Mouse (Mus musculus): Measurements from ENCODE around the gene Espn. TPM values are rescaled to one million over a fixed set of nuclear protein-coding genes. Genes with fewer than 3 reads are reported as not detected.

Gene Espn
- polyA plus RNA-seq, 1 experiment from 2014 or later: 0.40 TPM

DNA sequence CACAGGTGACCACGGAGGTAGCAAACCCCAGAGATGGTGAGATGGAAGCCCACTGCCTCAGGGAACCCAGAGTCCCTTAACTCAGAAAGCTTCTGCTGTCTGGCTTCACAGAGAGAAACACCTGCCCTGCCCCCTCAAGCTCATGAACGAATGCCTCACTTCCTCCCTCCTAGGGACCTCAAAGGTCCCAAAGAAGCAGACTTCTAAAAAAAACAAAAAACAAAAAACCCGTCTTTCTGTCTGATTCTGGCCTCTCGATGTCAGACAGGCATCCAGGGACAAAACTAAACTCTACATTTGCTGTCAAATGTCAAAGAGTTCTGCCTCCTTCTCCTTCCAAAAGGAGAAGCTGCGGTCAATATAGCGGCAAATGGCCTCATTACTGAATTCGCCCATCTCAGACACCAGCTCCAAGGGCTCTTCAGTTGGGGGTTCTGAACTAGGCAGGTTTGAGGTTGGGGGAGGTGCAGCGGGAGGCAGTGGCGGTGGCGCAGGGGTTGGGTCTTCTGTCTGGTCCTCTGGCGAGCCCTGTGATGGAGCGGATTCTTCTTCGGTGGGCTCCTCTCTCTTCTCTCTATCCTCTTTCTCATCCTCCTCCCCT is 27.7 kb downstream of the Espn start:
- Histone ChIP-seq H3K4me3 (replicated peaks; ENCODE audit: low read length) (no peak overlapping the region), H3K4me1 (replicated peaks; ENCODE audit: control insufficient read depth, insufficient read depth, low read length) (peaks cover 17% of the 10 kb centered on the region)
- WGBS: 12% methylated on average over 13 of the region's 13 CpGs

DNA sequence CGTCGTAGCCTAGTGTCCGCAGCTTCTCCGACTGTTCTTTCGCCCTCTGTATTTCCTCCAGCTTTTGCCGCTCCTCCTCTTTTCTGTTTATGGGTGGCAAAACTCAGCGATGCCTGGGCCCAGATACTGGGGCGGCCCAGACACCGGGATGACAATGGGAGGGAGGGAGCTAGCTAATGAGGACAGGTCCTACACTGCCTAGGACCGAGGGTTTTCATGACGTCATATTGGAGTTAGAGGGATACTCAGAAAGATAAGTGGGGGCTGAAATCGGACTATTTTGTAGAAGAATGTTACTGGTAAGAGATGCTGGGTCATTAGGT is 31.0 kb downstream of the Espn start:
- ATAC-seq (ENCODE audit: low FRiP score) (no peak), DNase-seq (ENCODE audit: low spot score) (no peak)
- H3K9ac ChIP-seq: no peak overlapping the region
- peaks cover 10% of the 10 kb centered on the region for H3K4me1 ChIP-seq (replicated peaks; ENCODE audit: control insufficient read depth, insufficient read depth, low read length)
- H3K27ac ChIP-seq: no peak overlapping the region
- no peaks in the 10 kb centered on the region for H3K36me3 ChIP-seq (replicated peaks; ENCODE audit: control insufficient read depth, insufficient read depth)
- H3K4me3 ChIP-seq (replicated peaks; ENCODE audit: low read length): no peak overlapping the region
- H3K9me3 ChIP-seq (ENCODE audit: control insufficient read depth, low read length): no peaks in the 10 kb centered on the region
- peak overlapping the region; percentile 3; the same call in 1 of the 2 replicates for H3K4me2 ChIP-seq (replicated peaks)
- WGBS: under 1% methylated on average over 12 of the region's 12 CpGs
- H3K27me3 ChIP-seq (ENCODE audit: control insufficient read depth, insufficient read depth, low read length): peaks cover 99% of the 10 kb centered on the region

More for the DNA sequence above, 27.7 kb downstream of the Espn start:
- no peak overlapping the region for H3K27ac ChIP-seq
- no peak for DNase-seq (ENCODE audit: low spot score)
- ATAC-seq (ENCODE audit: low FRiP score): no peak
- H3K9me3 ChIP-seq (ENCODE audit: control insufficient read depth, low read length): no peaks in the 10 kb centered on the region
- peaks cover 99% of the 10 kb centered on the region for H3K27me3 ChIP-seq (ENCODE audit: control insufficient read depth, insufficient read depth, low read length)
- no peak overlapping the region for H3K4me2 ChIP-seq (replicated peaks)
- H3K36me3 ChIP-seq (replicated peaks; ENCODE audit: control insufficient read depth, insufficient read depth): no peaks in the 10 kb centered on the region
- H3K9ac ChIP-seq: no peak overlapping the region

DNA sequence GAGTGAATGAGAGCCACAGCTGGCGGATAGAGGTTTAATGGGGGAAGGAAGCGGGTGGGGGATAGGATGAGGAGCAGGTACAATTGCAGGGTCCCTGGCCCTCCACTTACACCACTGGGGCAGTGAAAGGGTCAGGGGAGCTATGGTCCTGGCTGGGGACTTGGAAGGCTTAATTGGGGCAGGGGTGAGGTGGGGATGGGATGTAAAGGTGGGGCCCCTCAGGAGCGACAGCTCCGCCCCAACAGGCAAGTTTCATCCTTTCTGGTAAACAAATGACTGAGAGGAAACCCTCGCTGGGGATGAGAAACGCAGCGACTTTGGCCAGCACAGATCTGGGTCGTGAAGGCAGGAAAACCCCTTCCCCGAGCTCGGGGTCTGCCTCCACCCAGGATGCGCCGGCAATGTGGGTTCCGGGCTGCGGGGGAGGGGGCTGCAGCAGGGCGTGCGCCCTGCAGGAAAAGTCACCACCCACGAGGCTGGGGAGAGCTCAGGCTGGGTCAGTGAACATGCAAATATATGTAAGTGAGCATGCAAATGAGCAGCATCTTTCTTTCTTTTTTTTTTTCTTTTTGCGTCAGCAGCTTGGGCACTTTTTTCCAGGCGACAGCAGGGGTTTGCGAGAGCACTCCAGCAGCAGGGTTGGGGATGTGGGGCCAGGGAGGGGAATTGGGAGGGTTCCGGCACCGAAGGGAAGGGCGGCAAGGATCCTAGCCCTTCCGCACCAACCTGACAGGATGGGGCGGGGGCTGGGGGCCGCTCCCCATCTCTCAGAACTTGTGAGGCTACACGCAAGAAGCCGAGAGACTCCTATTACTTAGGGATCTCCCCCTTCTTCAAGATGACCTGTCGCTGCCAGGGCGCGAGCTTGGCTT is 31.6 kb downstream of the Espn start:
- Histone ChIP-seq H3K4me1 (replicated peaks; ENCODE audit: control insufficient read depth, insufficient read depth, low read length) (peaks cover 4% of the 10 kb centered on the region; the same call in 1 of the 2 replicates), H3K36me3 (replicated peaks; ENCODE audit: control insufficient read depth, insufficient read depth) (no peaks in the 10 kb centered on the region), H3K4me2 (replicated peaks) (peak overlapping the region; percentile 3; the same call in 1 of the 2 replicates), H3K9me3 (ENCODE audit: control insufficient read depth, low read length) (no peaks in the 10 kb centered on the region), H3K9ac (no peak overlapping the region), H3K27me3 (ENCODE audit: control insufficient read depth, insufficient read depth, low read length) (peaks cover 99% of the 10 kb centered on the region), H3K4me3 (replicated peaks; ENCODE audit: low read length) (no peak overlapping the region), H3K27ac (no peak overlapping the region)
- DNase-seq (ENCODE audit: low spot score) (no peak), ATAC-seq (ENCODE audit: low FRiP score) (no peak)
- WGBS: under 1% methylated on average over 31 of the region's 31 CpGs

DNA sequence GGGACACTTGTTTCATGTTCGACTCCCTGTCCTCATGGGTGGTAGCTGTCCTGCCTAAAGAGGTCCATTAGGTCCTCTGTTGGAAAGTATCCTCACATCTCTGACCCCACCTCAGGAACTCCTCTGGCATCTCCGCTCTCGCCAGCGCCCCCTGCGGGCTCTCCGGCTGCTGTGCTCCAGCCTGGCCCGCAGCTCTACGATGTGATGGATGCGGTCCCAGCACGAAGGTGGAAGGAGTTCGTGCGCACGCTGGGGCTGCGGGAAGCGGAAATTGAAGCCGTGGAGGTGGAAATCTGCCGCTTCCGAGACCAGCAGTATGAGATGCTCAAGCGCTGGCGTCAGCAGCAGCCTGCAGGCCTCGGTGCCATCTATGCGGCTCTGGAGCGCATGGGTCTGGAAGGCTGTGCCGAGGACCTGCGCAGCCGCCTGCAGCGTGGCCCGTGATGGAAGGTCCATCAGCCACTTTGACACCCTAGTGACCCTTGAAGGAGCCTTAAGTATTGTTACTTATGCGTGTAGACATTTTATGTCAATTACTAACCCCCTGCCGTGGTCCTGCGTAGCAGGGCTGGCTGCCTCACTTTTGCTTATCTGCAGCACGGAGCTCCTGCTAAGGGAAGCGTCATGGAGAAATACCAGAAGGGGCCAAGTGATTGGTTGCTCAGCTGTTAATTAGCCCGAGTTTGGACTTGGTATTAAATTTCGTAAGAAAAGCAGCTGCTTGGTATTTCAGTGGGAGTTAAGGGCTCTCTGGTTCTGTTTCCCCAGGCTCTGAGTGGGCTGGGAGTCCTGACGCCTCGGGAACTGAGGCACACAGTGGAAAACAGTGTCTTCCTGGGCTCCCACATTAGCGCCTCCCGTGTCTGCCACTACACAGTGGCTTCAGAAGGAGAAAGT is 32.5 kb downstream of the Espn start:
- Histone ChIP-seq H3K4me3 (replicated peaks; ENCODE audit: low read length) (no peak overlapping the region), H3K9ac (no peak overlapping the region), H3K9me3 (ENCODE audit: control insufficient read depth, low read length) (no peaks in the 10 kb centered on the region), H3K4me1 (replicated peaks; ENCODE audit: control insufficient read depth, insufficient read depth, low read length) (peaks cover 4% of the 10 kb centered on the region; the same call in 1 of the 2 replicates), H3K4me2 (replicated peaks) (peak overlapping the region; percentile 17), H3K27ac (no peak overlapping the region), H3K27me3 (ENCODE audit: control insufficient read depth, insufficient read depth, low read length) (peaks cover 99% of the 10 kb centered on the region), H3K36me3 (replicated peaks; ENCODE audit: control insufficient read depth, insufficient read depth) (no peaks in the 10 kb centered on the region)
- WGBS: 3% methylated on average over 39 of the region's 39 CpGs
- DNase-seq (ENCODE audit: low spot score): peak; percentile 67
- no peak for ATAC-seq (ENCODE audit: low FRiP score)

DNA sequence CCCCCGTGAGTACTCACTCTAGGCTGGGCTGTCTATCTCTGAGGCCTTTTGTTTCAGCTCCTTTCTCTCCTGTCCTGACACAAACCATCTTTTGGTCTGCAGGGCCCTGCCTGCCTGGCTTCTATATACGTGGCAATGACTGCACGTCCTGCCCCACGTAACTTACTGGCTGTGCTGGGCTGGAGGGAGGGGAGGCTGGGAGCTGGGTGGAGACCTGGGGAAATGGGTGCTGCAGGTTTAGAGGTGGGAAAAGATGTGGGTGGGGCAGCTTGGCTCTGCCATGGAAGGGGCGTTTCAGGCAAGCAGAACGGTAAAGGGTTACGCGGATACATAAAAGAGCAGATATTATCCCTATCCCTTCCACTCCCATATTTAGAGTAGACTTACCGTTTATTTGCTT is 34.6 kb downstream of the Espn start:
- Histone ChIP-seq H3K4me2 (replicated peaks) (no peak overlapping the region), H3K36me3 (replicated peaks; ENCODE audit: control insufficient read depth, insufficient read depth) (0 out of 2 replicates have a peak, but pooled peaks cover 3% of the 10 kb centered on the region), H3K9me3 (ENCODE audit: control insufficient read depth, low read length) (no peaks in the 10 kb centered on the region), H3K9ac (no peak overlapping the region), H3K4me3 (replicated peaks; ENCODE audit: low read length) (no peak overlapping the region), H3K4me1 (replicated peaks; ENCODE audit: control insufficient read depth, insufficient read depth, low read length) (peaks cover 4% of the 10 kb centered on the region; the same call in 1 of the 2 replicates), H3K27me3 (ENCODE audit: control insufficient read depth, insufficient read depth, low read length) (peaks cover 87% of the 10 kb centered on the region), H3K27ac (no peak overlapping the region)
- 69% methylated on average over 9 of the region's 9 CpGs for WGBS
- ATAC-seq (ENCODE audit: low FRiP score) (no peak), DNase-seq (ENCODE audit: low spot score) (no peak)

DNA sequence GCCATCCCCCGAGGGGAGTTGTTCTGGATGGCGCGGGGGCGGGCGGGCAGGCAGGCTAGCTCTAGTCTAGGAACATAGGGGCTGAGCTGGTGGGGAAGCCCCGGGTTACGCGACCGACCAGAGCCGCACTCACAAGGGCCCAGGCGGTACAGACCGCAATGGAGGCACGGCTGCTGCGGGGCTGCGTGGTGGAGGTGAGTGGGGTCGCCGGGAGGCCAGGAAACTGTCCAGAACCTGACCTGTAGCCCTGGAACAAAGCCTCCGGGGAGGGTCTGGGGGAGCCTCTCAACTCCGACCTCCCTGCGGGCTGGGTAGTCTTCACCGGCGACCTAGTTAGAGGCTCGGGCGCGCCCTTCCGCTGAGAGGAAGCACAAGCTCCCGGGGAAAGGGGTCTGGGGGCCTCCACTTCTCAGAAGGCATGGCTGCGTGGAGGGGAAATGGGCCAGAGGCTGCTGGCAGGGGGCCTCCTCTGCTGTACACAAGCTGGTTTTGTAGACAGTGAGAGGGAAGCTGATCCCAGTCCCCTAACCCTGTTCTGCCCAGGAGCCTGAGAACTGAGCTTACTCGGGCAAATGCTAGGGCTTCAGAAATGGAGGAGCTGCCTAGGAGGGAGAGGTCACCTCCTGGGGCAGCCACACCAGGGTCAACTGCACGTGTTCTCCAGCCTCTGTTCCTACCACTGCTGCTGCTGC is 36.1 kb downstream of the Espn start, which contains the start of gene Tnfrsf25:
TSS of gene Tnfrsf25 (plus strand) at position 14 of the 692 bp plus-strand sequence.
- Histone ChIP-seq H3K4me1 (replicated peaks; ENCODE audit: control insufficient read depth, insufficient read depth, low read length) (peaks cover 2% of the 10 kb centered on the region; the same call in 1 of the 2 replicates), H3K4me2 (replicated peaks) (peak within 1 kb of the TSS; percentile 15; the same call in 1 of the 2 replicates), H3K9me3 (ENCODE audit: control insufficient read depth, low read length) (no peaks in the 10 kb centered on the region), H3K4me3 (replicated peaks; ENCODE audit: low read length) (no peak within 1 kb of the TSS), H3K36me3 (replicated peaks; ENCODE audit: control insufficient read depth, insufficient read depth) (peaks cover 15% of the 10 kb centered on the region), H3K27ac (no peak within 1 kb of the TSS), H3K27me3 (ENCODE audit: control insufficient read depth, insufficient read depth, low read length) (peaks cover 73% of the 10 kb centered on the region), H3K9ac (peak within 1 kb of the TSS; percentile 20; the same call in 1 of the 2 replicates)
- ATAC-seq (ENCODE audit: low FRiP score) (no peak), DNase-seq (ENCODE audit: low spot score) (no peak)
- WGBS: 2% methylated on average over 29 of the region's 30 CpGs

DNA sequence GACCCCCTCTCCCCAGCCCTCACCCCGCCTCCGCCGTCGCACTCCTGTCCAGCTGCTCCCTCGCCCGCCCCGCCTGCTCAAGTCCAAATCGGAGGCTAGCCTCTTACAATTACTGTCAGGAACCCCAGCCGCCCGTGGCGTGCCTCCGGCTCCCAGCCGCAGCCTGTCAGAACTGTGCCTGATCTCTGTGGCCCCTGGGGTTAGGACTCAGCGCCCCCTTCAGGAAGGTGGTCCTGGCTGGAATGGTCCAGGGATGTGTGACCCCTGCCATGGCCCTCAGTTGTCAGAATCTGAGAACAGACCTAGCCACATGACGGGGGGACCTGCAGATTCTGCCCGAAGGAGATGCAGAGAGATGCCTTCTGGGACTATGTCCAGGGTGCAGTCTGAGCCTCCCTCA is 38.1 kb downstream of the Espn start:
- Histone ChIP-seq H3K27me3 (ENCODE audit: control insufficient read depth, insufficient read depth, low read length) (peaks cover 54% of the 10 kb centered on the region), H3K4me3 (replicated peaks; ENCODE audit: low read length) (no peak overlapping the region), H3K36me3 (replicated peaks; ENCODE audit: control insufficient read depth, insufficient read depth) (peaks cover 23% of the 10 kb centered on the region), H3K9ac (no peak overlapping the region), H3K9me3 (ENCODE audit: control insufficient read depth, low read length) (no peaks in the 10 kb centered on the region), H3K27ac (no peak overlapping the region), H3K4me1 (replicated peaks; ENCODE audit: control insufficient read depth, insufficient read depth, low read length) (peaks cover under 1% of the 10 kb centered on the region; the same call in 1 of the 2 replicates), H3K4me2 (replicated peaks) (no peak overlapping the region)
- WGBS: 53% methylated on average over 16 of the region's 16 CpGs
- no peak for ATAC-seq (ENCODE audit: low FRiP score)
- no peak for DNase-seq (ENCODE audit: low spot score)

DNA sequence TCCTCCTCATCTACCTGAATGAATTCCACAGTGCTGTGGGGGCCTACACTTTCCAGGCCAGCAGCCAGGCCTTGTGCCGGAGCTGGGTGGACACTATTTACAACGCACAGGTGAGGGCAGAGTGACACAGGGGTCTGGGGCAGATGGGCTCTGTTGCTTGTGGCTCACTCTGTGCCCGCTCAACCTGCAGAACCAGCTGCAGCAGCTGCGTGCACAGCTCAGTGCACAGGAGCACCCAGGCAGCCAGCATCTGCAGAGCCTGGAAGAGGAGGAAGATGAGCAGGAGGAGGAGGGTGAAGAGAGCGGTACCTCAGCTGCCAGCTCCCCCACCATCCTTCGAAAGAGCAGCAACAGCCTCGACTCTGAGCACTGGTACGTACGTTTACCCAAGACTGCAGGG is 39.8 kb downstream of the Espn start:
- H3K9me3 ChIP-seq (ENCODE audit: control insufficient read depth, low read length): no peaks in the 10 kb centered on the region
- H3K27me3 ChIP-seq (ENCODE audit: control insufficient read depth, insufficient read depth, low read length): peaks cover 37% of the 10 kb centered on the region
- H3K4me1 ChIP-seq (replicated peaks; ENCODE audit: control insufficient read depth, insufficient read depth, low read length): peaks cover 14% of the 10 kb centered on the region
- H3K4me3 ChIP-seq (replicated peaks; ENCODE audit: low read length): no peak overlapping the region
- H3K4me2 ChIP-seq (replicated peaks): no peak overlapping the region
- DNase-seq (ENCODE audit: low spot score): no peak
- H3K27ac ChIP-seq: no peak overlapping the region
- no peak for ATAC-seq (ENCODE audit: low FRiP score)
- H3K9ac ChIP-seq: no peak overlapping the region
- WGBS: 82% methylated on average over 9 of the region's 9 CpGs
- H3K36me3 ChIP-seq (replicated peaks; ENCODE audit: control insufficient read depth, insufficient read depth): peaks cover 23% of the 10 kb centered on the region
